Mouse (Mus musculus): Measurements from ENCODE around the gene Exoc2. TPM values are rescaled to one million over a fixed set of nuclear protein-coding genes. Genes with fewer than 3 reads are reported as not detected.

Exoc2 gene
- total RNA-seq (2022), result 10 to 100 TPM; 13.9 to 17.2 (median 14.5) TPM

GRCm38 (mm10) chr13:30973501-30974246, at the start of gene Exoc2, which contains the start of gene Gm5447:
Exoc2 (minus strand) TSS chr13:30974093.
Gm5447 (plus strand) TSS chr13:30974204.
- peak; percentile 68 to 77 for DNase-seq (ENCODE audit: low spot score in 2 of 2)

DNA sequence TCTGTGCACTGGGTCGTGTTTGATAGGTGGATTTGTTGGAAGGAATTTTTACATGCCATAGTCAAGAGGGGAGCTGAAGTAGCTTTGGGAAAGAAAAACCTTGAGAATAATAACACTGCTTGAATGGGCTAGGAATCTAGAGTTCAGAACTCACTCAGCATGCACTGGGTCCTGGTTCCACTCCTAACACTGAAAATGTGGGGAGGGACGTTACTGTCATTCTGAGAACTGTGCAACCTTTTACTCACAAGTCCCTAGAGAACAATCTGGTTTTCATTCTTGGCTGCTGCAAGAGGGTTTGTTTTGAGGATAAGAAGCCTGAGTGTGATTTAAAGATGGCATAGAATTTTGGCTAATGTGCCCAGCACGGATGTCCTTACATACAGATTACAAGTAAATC, 49.8 kb upstream of the Exoc2 start:
- no peak for DNase-seq (ENCODE audit: low spot score in 2 of 2)

GRCm38 (mm10) chr13:31021927-31022326, 48.0 kb upstream of the Exoc2 start:
- no peak for DNase-seq (ENCODE audit: low spot score in 2 of 2)

- no peak for DNase-seq (ENCODE audit: low spot score in 2 of 2)
Observed at GRCm38 (mm10) chr13:31021514-31021913, 47.6 kb upstream of the Exoc2 start.

- no peak for DNase-seq (ENCODE audit: low spot score in 2 of 2)
Observed at GRCm38 (mm10) chr13:31017545-31017944, 43.7 kb upstream of the Exoc2 start.

DNA sequence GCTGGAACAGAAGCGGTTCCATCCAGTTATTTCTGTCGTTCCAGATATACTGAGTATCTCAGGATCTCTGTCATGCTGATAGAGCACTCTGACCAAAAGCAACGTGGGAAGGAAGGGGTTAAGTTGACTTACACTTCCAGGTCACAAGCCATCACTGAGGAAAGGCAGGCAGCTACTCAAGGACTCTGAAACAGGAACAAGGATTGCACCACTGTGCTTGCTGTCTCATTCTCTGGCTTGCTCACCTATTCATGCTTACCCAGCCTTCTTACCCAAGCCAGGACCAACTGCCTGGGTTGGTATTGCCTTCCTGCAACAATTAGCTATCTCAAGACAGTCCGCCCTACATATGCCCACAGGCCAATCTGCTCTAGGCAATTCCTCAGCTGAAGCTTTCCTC, 31.1 kb upstream of the Exoc2 start:
- no peak for DNase-seq (ENCODE audit: low spot score in 2 of 2)

GRCm38 (mm10) chr13:31004458-31004857, 30.6 kb upstream of the Exoc2 start:
- DNase-seq (ENCODE audit: low spot score in 2 of 2), result no peak

DNA sequence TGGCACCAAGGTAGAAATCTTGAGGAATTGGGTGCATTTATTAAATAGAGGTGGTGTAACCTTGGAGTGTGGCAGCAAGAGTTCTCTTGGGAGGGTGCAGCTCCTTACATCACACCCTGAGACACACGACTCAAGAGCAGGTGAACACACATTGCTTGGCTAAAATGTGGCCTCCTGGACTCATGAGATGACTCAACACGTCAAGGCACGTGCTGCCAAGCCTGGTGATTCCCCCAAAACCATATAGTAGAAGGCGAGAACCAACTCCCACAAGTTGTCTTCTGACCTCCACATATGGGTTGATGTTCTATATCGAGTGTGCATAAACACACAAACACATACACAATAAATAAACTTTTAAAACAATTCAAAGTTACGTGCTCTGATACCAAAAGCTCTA, 25.9 kb upstream of the Exoc2 start:
- DNase-seq (ENCODE audit: low spot score in 2 of 2), result no peak

GRCm38 (mm10) chr13:30997526-30998253, 23.8 kb upstream of the Exoc2 start:
- no peak for DNase-seq (ENCODE audit: low spot score in 2 of 2)

DNA sequence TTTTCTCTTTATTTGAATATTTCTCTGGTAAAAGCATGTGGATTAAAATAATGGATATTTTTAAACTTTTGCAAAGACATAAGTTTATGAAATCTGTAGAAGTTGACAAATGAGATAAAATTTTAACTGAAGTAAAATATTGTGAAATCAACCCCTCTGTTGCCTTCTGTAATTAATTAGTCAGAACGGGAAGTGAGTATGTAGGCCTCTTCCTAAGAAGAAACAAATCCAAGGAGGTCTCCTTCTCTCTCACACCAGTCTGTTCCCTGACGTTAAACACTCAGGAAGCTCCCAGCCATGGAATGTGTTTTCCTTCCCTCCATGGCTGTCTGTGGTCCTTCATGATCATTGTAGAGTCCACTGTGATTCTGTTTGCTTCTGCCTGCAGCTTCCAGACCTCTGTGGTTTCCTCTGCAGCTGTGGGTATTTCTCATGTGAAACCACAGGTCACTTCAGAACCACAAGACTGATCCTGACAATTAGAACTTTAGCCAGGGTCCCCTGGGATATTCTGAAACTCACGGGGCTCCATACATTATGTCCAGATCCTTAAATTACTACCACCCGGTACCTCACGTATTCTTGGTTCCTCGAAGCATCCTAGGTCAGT, 20.5 kb upstream of the Exoc2 start:
- no peak for DNase-seq (ENCODE audit: low spot score in 2 of 2)

DNA sequence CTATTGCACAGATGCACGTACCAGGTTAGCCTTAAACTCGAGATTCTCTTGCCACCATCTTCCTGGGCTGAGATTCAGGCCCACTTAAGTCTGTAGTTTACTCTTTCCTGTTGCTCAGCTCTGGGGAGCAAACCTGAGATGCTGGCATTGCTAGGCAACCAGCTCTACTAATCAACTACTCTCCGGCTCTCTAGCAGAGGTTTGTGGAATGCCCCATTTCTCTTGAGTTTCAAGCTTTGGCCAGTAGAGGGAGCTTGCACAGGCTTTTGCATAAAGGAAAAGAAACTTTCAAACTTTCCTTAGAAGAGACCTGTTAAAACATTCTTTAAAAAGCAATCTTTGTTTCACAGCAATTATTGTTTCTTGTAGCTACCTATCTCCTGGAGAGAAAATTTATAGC, 19.9 kb upstream of the Exoc2 start:
- DNase-seq (ENCODE audit: low spot score in 2 of 2), result no peak

GRCm38 (mm10) chr13:30990233-30990632, 16.3 kb upstream of the Exoc2 start:
- DNase-seq (ENCODE audit: low spot score in 2 of 2), result no peak

DNA sequence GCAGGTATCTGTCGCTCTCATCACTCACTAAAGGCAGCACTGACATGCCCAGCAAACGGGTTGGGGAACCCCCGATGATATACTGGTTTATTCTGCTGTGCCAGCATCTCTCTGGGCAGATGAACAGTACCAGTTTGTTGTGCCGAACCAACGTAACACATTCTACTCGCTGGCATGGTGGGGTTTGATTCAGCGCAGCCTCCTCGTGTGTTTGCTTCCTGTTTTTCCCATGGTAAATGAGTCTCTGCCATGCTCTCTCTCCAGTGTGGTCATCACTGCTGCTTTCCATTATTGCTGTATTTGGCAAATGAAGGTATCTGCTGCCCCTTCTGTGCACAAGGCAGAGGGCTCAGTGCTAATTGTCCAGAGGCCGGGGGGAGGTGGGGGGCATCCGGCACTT, 15.8 kb upstream of the Exoc2 start:
- no peak for DNase-seq (ENCODE audit: low spot score in 2 of 2)

GRCm38 (mm10) chr13:30987686-30988085, 13.8 kb upstream of the Exoc2 start:
- DNase-seq (ENCODE audit: low spot score in 2 of 2), result no peak

GRCm38 (mm10) chr13:30986934-30987455, 13.1 kb upstream of the Exoc2 start:
- DNase-seq (ENCODE audit: low spot score in 2 of 2), result no peak

GRCm38 (mm10) chr13:30985598-30986466, 11.9 kb upstream of the Exoc2 start:
- peak in 1 of 2 experiments; percentile 63 for DNase-seq (ENCODE audit: low spot score in 2 of 2)

GRCm38 (mm10) chr13:30985275-30985597, 11.3 kb upstream of the Exoc2 start:
- peak in 1 of 2 experiments; percentile 34 for DNase-seq (ENCODE audit: low spot score in 2 of 2)

- peak; percentile 21 to 41 for DNase-seq (ENCODE audit: low spot score in 2 of 2)
Observed at GRCm38 (mm10) chr13:30981666-30982065, 7.8 kb upstream of the Exoc2 start.

GRCm38 (mm10) chr13:30978224-30978623, 4.3 kb upstream of the Exoc2 start:
- DNase-seq (ENCODE audit: low spot score in 2 of 2), result no peak

DNA sequence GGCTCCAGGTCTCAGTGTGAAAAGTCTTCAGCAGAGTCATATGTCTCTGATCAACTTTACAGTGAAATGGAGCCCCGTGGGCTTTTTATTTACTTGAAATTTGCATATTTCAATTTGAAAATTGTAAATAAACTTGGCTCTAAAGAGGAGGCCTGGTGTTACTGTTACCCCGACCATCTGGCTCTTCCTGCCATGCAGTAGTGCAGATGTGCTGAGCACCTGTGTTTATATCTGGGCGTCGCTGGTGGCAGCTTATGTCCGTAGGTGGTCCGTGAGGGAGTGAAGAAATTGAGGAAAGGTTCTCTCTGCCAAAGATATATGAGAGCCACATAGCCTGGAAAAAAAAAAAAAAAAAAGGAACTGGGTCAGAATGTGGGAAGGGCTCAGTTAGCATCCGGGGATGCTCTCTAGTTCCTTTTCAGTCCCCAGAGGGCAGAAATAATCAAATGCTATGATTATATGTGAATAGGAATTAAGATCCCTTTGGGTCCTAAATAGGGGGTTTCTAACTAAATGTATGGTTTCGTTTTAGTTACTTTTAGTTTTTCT, 2.7 kb upstream of the Exoc2 start:
- no peak for DNase-seq (ENCODE audit: low spot score in 2 of 2)

GRCm38 (mm10) chr13:30974247-30974630, 346 bp upstream of the Exoc2 start:
- DNase-seq (ENCODE audit: low spot score in 2 of 2), result no peak

Data from gastrocnemius, adult 8-10 months (tissue).